Mouse (Mus musculus) hindbrain, embryonic 13.5 days (tissue): ENCODE measurements at regions not wholly inside any gene's neighbourhood (a gene's known extent, or its start where the extent isn't known, plus 50 kb on each side); places are given as distances from the start of the nearest gene placed in this dataset.
"Not testable (repeated sequence)": the region's sequence is repeated elsewhere in the genome, so short reads cannot be mapped to it uniquely, and the experiment has no call there.

Experiments used
- ATAC-seq: fragments of 200-750 bp; cut with Nextera tagmentation; 2 replicates; pipeline ENCODE4 v1.8.0; 2017; ENCODE audit warnings: moderate TSS enrichment; ENCODE audit not compliant: low FRiP score
- H3K27ac ChIP-seq: fragments of 300-500 bp; sonication (generic); 2 replicates; pipeline ENCODE4 v1.5.1; 2015; ENCODE audit warnings: inconsistent platforms, mild to moderate bottlenecking, moderate library complexity
- H3K27me3 ChIP-seq: fragments of 300-500 bp; sonication (generic); 2 replicates; pipeline ENCODE4 v1.6.1; 2015; ENCODE audit warnings: mild to moderate bottlenecking, inconsistent platforms
- H3K36me3 ChIP-seq: fragments of 300-500 bp; sonication (generic); 2 replicates; pipeline ENCODE4 v1.6.1; 2015; ENCODE audit warnings: mild to moderate bottlenecking, inconsistent platforms
- H3K4me1 ChIP-seq: fragments of 300-500 bp; sonication (generic); replicated peaks from 2 replicates; pipeline ENCODE4 v1.6.1; 2015; ENCODE audit warnings: inconsistent platforms
- H3K4me2 ChIP-seq: fragments of 300-500 bp; sonication (generic); 2 replicates; pipeline ENCODE4 v1.6.1; 2015; ENCODE audit warnings: inconsistent platforms, mild to moderate bottlenecking, moderate library complexity
- H3K4me3 ChIP-seq: fragments of 300-500 bp; sonication (generic); 2 replicates; pipeline ENCODE4 v1.5.1; 2015; ENCODE audit warnings: mild to moderate bottlenecking, inconsistent platforms
- H3K9ac ChIP-seq: fragments of 300-500 bp; sonication (generic); 2 replicates; pipeline ENCODE4 v1.6.1; 2015; ENCODE audit warnings: mild to moderate bottlenecking, inconsistent platforms
- H3K9me3 ChIP-seq: fragments of 300-500 bp; sonication (generic); 2 replicates; pipeline ENCODE4 v1.6.1; 2016; ENCODE audit warnings: inconsistent platforms
- WGBS: fragments of 180-500 bp; shearing (Covaris S2); methylation state at CpG from one replicate; pipeline ENCODE4 v1.1.7; 2015; 5-methylcytosine and 5-hydroxymethylcytosine counted together

DNA sequence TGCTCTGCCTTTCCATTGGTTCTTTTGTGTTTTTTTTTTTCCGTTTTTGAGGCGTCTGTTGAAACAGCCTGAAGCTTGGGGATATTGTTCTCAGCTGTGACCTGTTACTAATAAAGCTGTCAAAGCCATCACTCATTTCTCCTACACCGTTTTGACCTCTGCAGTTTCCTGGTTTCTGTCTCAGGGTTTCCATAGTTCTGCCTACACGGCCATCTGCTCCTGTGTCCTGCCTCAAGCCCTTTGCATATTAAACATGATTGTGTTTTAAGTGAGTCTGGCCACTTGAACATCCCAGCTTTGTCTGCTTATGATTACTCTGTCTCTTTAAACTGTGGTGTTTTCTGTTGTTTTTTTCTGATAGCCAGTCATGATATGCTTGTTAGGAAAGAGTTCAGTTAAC lies 114.1 kb upstream of the Commd3 start:
- Histone ChIP-seq H3K9ac (no peak overlapping the region), H3K4me3 (no peak overlapping the region), H3K27me3 (no peaks in the 10 kb centered on the region), H3K4me1 (no peaks in the 10 kb centered on the region), H3K27ac (no peak overlapping the region), H3K36me3 (no peaks in the 10 kb centered on the region), H3K4me2 (no peak overlapping the region), H3K9me3 (no peaks in the 10 kb centered on the region)
- WGBS: 19% methylated on average over 4 of the region's 4 CpGs
- no peak for ATAC-seq

DNA sequence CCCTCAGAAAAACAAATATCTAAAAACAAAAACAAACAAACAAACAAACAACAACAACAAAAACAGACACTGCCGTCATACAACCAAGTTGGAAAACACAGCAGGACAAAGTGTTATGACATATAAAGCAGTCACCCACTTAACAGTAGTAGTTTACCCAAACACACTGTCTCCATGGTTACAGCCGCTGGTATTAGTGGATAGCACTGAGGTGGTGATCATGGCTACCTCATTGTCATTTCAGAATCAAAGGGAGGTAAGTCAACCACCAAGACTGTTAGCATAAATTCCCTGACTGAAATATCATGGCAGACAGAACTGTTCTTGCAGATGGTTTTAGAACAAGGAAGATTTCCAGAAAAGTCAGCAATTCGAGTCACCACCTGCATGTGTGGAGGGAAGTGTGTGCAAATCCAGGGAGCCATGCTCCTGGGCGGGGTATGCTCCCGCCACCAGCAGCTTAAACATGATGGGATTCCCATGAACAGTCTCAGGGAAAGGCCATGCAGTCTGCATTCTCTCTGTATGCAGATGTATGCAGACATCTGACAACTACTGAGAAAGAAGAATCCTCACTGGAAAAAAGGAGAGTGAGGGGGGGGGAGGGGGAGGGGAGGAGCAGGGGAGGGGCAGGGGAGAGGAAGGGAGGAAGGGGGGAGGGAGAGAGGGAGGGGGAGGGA lies 124.1 kb upstream of the Commd3 start:
- no peak overlapping the region for H3K4me3 ChIP-seq
- H3K9me3 ChIP-seq: no peaks in the 10 kb centered on the region
- peaks cover 4% of the 10 kb centered on the region; the same call in 1 of the 2 replicates for H3K4me1 ChIP-seq
- ATAC-seq: no peak; the same call in 1 of the 2 replicates
- no peak overlapping the region for H3K27ac ChIP-seq
- 75% methylated on average over 5 of the region's 5 CpGs for WGBS
- no peaks in the 10 kb centered on the region for H3K36me3 ChIP-seq
- no peak overlapping the region for H3K9ac ChIP-seq
- H3K27me3 ChIP-seq: no peaks in the 10 kb centered on the region
- no peak overlapping the region for H3K4me2 ChIP-seq

DNA sequence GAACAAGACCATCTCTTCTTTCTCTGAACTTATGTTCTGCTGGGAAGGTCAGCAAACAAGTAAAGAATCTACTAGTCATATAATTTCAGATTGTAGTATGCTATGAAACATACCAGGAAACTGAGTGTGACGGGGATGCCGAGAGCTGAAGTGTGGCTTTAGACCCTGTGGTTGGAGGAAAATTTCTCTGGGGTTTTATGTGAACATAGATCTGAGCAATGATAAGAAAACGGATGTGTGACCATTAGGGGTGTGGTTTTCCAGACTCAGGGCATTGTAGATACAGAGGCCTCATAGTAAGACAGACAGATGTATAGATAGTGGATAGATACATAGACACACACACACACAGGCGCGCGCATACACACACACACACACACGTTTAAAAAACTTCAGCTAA lies 131.8 kb upstream of the Dnajc1 start:
- no peak overlapping the region for H3K4me3 ChIP-seq

DNA sequence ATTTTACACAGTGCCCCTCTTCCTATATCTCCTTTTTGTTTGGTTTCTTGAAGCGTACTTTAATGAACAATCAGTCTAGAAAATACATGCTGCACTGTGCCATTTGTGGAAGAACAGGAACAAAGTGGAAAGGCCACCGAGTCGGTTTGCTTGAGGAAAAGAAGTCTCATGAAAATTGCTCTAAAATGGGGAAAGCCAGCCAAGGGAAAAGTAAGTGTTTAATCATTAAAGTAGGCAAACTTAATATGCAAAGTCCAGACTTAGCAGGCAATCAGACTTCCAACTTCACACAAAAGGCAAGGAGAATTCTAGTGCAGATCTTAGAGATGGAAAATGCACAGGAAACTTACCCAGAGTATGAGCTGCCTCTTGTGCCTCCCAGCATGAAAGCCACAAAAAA lies 131.3 kb upstream of the Dnajc1 start:
- no peaks in the 10 kb centered on the region for H3K27me3 ChIP-seq
- WGBS: 71% methylated on average over 3 of the region's 3 CpGs
- no peak overlapping the region for H3K27ac ChIP-seq
- no peak for ATAC-seq
- no peaks in the 10 kb centered on the region for H3K4me1 ChIP-seq
- no peaks in the 10 kb centered on the region for H3K36me3 ChIP-seq
- H3K4me3 ChIP-seq: no peak overlapping the region
- no peak overlapping the region for H3K9ac ChIP-seq
- no peaks in the 10 kb centered on the region for H3K9me3 ChIP-seq
- H3K4me2 ChIP-seq: no peak overlapping the region

More for the DNA sequence above, 131.8 kb upstream of the Dnajc1 start:
- ATAC-seq: no peak
- H3K36me3 ChIP-seq: no peaks in the 10 kb centered on the region
- no peak overlapping the region for H3K9ac ChIP-seq
- H3K4me1 ChIP-seq: no peaks in the 10 kb centered on the region
- no peaks in the 10 kb centered on the region for H3K9me3 ChIP-seq
- H3K27me3 ChIP-seq: no peaks in the 10 kb centered on the region
- no peak overlapping the region for H3K27ac ChIP-seq
- 91% methylated on average over 7 of the region's 7 CpGs for whole genome bisulfite sequencing
- H3K4me2 ChIP-seq: no peak overlapping the region

DNA sequence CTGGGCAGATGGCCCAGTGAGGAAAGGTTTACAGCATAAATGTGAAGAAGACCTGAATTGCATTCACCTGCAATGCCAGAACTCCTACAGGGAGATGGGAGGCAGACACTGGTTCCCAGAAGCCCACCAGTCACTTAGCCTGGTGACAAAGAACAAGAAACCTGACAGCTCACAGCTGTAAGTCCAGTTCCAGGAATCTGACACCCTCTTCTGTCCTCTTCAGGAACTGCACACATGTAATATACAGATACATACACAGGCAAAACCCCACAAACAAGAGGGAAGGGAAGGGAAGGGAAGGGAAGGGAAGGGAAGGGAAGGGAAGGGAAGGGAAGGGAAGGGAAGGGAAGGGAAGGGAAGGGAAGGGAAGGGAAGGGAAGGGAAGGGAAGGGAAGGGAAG lies 120.8 kb upstream of the Dnajc1 start:
- Histone ChIP-seq H3K27ac (no peak overlapping the region), H3K9me3 (no peaks in the 10 kb centered on the region), H3K4me3 (no peak overlapping the region), H3K36me3 (no peaks in the 10 kb centered on the region), H3K9ac (no peak overlapping the region), H3K27me3 (no peaks in the 10 kb centered on the region), H3K4me2 (no peak overlapping the region), H3K4me1 (no peaks in the 10 kb centered on the region)
- no peak for ATAC-seq

DNA sequence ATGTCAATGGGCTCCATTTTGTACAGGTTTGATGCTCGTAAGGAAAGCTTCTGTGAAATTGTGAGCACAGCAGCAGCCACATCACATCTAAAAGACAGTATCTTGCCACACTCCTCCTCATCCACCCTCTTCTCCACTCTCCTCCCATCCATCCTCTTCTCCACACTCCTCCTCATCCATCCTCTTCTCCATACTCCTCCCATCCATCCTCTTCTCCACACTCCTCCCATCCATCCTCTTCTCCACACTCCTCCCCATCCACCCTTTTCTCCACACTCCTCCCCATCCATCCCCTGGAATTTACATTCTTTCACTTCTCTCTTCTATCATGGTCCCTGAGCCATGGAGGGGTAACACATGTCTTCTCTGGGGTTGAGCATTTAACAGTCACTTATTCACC lies 116.7 kb upstream of the Dnajc1 start:
- Histone ChIP-seq H3K4me2 (no peak overlapping the region), H3K27me3 (no peaks in the 10 kb centered on the region), H3K9me3 (no peaks in the 10 kb centered on the region), H3K4me1 (no peaks in the 10 kb centered on the region), H3K27ac (no peak overlapping the region), H3K4me3 (no peak overlapping the region), H3K36me3 (no peaks in the 10 kb centered on the region), H3K9ac (no peak overlapping the region)
- ATAC-seq: no peak
- WGBS: 93% methylated on average over 1 of the region's 1 CpGs

DNA sequence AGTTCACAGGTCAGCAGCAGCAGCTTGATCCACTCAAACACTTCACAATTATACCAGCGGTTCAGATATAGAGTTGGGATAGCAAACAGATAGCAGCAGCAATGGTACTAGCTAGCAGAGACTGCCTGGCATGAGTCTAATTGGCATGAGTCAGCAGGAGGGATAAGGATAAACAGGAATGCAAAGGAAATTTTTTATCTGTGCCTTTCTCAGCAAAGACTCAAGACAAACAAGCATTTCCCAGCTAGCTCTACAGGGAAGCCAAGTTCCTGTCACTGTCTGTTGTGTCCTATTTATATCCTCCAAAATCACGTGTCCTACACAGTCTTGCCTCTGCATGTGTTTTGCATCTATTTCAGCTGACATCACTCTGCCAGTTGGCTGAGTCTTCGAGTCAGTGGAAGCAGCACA lies 80.7 kb upstream of the Dnajc1 start:
- Histone ChIP-seq H3K9me3 (no peaks in the 10 kb centered on the region), H3K4me2 (no peak overlapping the region), H3K4me3 (no peak overlapping the region), H3K27me3 (no peaks in the 10 kb centered on the region), H3K27ac (no peak overlapping the region), H3K9ac (no peak overlapping the region), H3K36me3 (no peaks in the 10 kb centered on the region), H3K4me1 (no peaks in the 10 kb centered on the region)
- ATAC-seq: 0 out of 2 replicates have a peak, but pooled peaks have one; percentile 43
- WGBS: 70% methylated on average over 3 of the region's 3 CpGs

DNA sequence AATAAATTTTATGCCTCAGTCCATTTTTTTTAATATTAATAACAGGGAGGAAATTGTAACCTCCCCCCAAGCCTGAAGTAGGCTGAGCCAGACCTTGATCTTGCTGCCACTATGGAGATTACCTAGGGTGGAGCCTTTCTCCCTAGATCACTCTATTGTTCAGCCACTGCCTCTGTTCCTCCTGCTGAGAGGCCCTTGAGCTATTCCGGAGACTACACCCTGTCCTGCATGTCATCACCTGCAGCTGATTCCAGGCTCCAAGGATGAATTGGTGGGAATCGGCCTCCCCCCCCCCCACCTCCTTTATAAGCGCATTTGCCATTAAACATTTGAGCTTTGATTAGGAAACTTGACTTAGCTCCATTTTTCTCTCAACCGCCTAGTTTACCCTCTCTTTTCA lies 68.3 kb upstream of the Dnajc1 start:
- no peak overlapping the region for H3K4me2 ChIP-seq

DNA sequence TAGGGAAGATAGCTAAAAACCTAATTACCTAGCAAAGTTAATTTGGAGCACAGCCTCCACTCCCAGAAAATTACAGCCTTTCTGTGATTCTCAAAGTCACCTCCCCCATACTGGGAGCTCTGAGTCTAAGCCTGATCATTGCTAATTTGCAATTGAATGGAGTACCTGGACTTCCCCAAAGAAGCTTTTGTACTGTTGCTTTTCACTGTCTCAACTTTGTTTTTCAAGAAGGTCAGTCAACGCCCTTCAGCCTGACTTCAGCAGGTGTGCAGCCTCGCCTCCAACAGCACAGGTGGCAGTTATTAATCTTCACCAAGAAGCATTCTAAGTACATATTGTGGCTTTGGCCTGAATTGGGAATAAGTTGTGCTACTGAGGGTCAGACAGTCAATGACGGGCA lies 67.7 kb upstream of the Dnajc1 start:
- ATAC-seq: not testable (repeated sequence)

More for the DNA sequence above, 68.3 kb upstream of the Dnajc1 start:
- no peak overlapping the region for H3K9ac ChIP-seq
- H3K4me3 ChIP-seq: no peak overlapping the region
- ATAC-seq: no peak
- H3K27ac ChIP-seq: no peak overlapping the region
- no peaks in the 10 kb centered on the region for H3K36me3 ChIP-seq
- WGBS: 91% methylated on average over 4 of the region's 4 CpGs
- no peaks in the 10 kb centered on the region for H3K4me1 ChIP-seq
- no peaks in the 10 kb centered on the region for H3K9me3 ChIP-seq
- no peaks in the 10 kb centered on the region for H3K27me3 ChIP-seq

DNA sequence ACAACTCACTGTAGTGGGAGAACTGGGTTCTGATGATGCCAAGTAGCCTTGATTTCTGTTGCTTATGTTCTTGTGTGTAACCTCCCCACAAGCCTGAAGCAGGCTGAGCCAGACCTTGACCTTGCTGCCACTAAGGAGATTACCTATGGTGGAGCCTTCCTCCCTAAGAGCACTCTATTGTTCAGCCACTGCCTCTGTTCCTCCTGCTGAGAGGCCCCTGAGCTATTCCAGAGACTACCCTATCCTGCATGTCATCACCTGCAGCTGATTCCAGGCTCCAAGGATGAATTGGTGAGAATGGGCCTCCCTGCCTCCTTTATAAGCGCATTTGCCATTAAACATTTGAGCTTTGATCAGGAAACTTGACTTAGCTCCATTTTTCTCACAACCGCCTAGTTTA lies 60.8 kb upstream of the Dnajc1 start:
- not testable (repeated sequence) for H3K9ac ChIP-seq, H3K27ac ChIP-seq, H3K4me2 ChIP-seq, H3K9me3 ChIP-seq, H3K4me1 ChIP-seq, H3K27me3 ChIP-seq, H3K4me3 ChIP-seq, ATAC-seq, H3K36me3 ChIP-seq
- 40% methylated on average over 2 of the region's 2 CpGs for WGBS

More for the DNA sequence above, 67.7 kb upstream of the Dnajc1 start:
- H3K27ac ChIP-seq, H3K4me2 ChIP-seq, H3K27me3 ChIP-seq, H3K9me3 ChIP-seq, H3K36me3 ChIP-seq, H3K9ac ChIP-seq, H3K4me1 ChIP-seq, H3K4me3 ChIP-seq: not testable (repeated sequence)
- WGBS: 90% methylated on average over 3 of the region's 3 CpGs

DNA sequence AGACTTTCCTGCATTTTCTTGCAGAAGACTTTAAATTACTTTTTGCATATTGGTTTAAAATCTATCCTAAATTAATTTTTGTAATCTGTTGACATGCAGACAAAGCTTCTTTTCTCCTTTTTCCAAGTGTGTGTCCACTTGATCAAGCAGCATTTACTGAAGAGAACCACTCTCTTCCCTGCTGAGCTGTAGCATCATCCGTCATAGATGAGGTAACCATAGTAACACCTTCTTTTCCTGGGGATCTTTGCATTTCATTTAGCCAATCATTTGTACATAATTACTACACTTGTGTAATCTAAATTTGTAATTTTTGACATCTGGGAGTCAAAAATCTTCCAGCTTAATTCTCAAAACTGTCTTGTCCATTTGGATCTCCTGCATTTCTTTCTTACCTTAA lies 53.2 kb upstream of the Dnajc1 start:
- Histone ChIP-seq H3K9ac (no peak overlapping the region), H3K4me3 (no peak overlapping the region), H3K36me3 (no peaks in the 10 kb centered on the region), H3K27me3 (no peaks in the 10 kb centered on the region), H3K9me3 (no peaks in the 10 kb centered on the region), H3K4me1 (no peaks in the 10 kb centered on the region), H3K27ac (no peak overlapping the region), H3K4me2 (no peak overlapping the region)
- WGBS: 23% methylated on average over 1 of the region's 1 CpGs
- ATAC-seq: no peak
